Mouse (Mus musculus) ES-E14 (cell line): ENCODE data around the gene Fermt3.

Experiments used
- CHD2 ChIP-seq: IDR thresholded peaks from 2 replicates; pipeline ENCODE4 v1.6.1; 2014; ENCODE audit warnings: mild to moderate bottlenecking, low read depth, low read length, inconsistent platforms
- HCFC1 ChIP-seq: IDR thresholded peaks from 2 replicates; pipeline ENCODE4 v1.6.1; 2012; ENCODE audit warnings: low read length, inconsistent platforms, borderline replicate concordance; ENCODE audit not compliant: insufficient read depth
- ZNF384 ChIP-seq: IDR thresholded peaks from 2 replicates; pipeline ENCODE4 v1.6.1; 2012; ENCODE audit warnings: low read depth, low read length, inconsistent platforms

GRCm38 (mm10) chr19:6969291-6969664 lies 50.0 kb downstream of the Fermt3 start:
- TF ChIP-seq CHD2: no peak
- no peak for TF ChIP-seq ZNF384
- TF ChIP-seq HCFC1: no peak
